9 mouse cellular contexts compared by ENCODE assay signal in the genomic region with DNA sequence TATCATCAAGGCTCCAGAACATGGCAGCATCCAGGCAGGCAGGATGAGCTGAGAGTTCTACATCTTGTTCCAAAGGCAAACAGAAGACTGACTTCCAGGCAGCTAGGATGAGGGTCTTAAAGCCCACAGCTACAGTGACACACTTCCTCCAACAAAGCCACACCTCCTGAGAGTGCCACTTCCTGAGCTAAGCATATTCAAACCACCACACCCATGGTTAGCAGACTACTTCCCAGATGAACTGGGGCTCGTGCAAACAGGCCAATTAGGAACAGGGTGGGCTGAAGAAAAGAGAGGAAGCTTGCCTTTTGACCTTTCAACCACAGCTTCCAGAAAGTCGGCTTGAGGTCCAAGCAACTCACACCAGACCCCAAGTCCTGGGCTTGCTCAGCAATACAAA.
DNase-seq lines count a peak whose midpoint lies in the region; ATAC-seq and TF ChIP-seq lines count a peak whose summit lies in the region.
"Had no signal": no experiment of that assay in that cellular context is flagged by ENCODE, and none has a peak within 500 bp of the region (broad histone marks: within the 10 kb centered on the region; RNA-seq: fewer than 3 reads in every experiment).

No protein-coding gene starts in this region.

- H3K4me1 ChIP-seq in lung, postnatal 0 days (ENCODE audit: insufficient read depth, low read depth, low read length) = peaks cover 2% of the 10 kb centered on the region; the same call in 1 of the 2 replicates

- peak; percentile 37 for DNase-seq in lung, postnatal 0 days (ENCODE audit: low spot score)
- DNase-seq in lung, postnatal 14 days = no peak
- DNase-seq in R1 (ENCODE audit: low read depth, low spot score) = peak; percentile 75
- DNase-seq in lung, postnatal 25 days (ENCODE audit: low spot score) = peak; percentile 39
- peak; percentile 58 for DNase-seq in thymus, postnatal 14 days
- no peak for DNase-seq in testis, postnatal 14 days (ENCODE audit: low spot score)
- no peak for DNase-seq in ovary, postnatal 14 days (ENCODE audit: low spot score)

- no peak for TF ChIP-seq EP300 in lung, postnatal 0 days (IDR thresholded peaks at IDR 0.05)

- no peaks in the 10 kb centered on the region for H3K9me3 ChIP-seq in lung, postnatal 0 days (ENCODE audit: low read length)
- H3K9me3 ChIP-seq: heart, embryonic 15.5 days; lung, embryonic 15.5 days had no signal

- no peak overlapping the region for H3K4me2 ChIP-seq in lung, postnatal 0 days (replicated peaks; ENCODE audit: low read depth, low read length)
- H3K4me2 ChIP-seq: heart, embryonic 15.5 days; lung, embryonic 15.5 days had no signal

- 46% methylated on average over 2 of the region's 2 CpGs for WGBS in lung, postnatal 0 days

- no peaks in the 10 kb centered on the region for H3K36me3 ChIP-seq in lung, postnatal 0 days (ENCODE audit: insufficient read depth, low read length)
- H3K36me3 ChIP-seq: heart, embryonic 15.5 days; lung, embryonic 15.5 days had no signal

- no peaks in the 10 kb centered on the region for H3K27me3 ChIP-seq in lung, postnatal 0 days (replicated peaks; ENCODE audit: insufficient read depth, low read length)
- H3K27me3 ChIP-seq: heart, embryonic 15.5 days; lung, embryonic 15.5 days had no signal

- H3K4me3 ChIP-seq in lung, postnatal 0 days (ENCODE audit: low read depth, low read length) = no peak overlapping the region
- H3K4me3 ChIP-seq: heart, embryonic 15.5 days; lung, embryonic 15.5 days had no signal

- no peak overlapping the region for H3K27ac ChIP-seq in lung, postnatal 0 days (ENCODE audit: low read length)
- H3K27ac ChIP-seq: lung, embryonic 15.5 days had no signal

- peak; percentile 46 for ATAC-seq in lung, postnatal 0 days

- TF ChIP-seq CTCF in lung, postnatal 0 days (IDR thresholded peaks at IDR 0.05) = no peak

- no peak overlapping the region for H3K9ac ChIP-seq in lung, postnatal 0 days (replicated peaks; ENCODE audit: low read depth)
- H3K9ac ChIP-seq: heart, embryonic 15.5 days; lung, embryonic 15.5 days had no signal

Comparison
In these comparisons a context has a peak if more than half of its experiments do, and no peak if none do; other contexts are left out.
1. DNase-seq: peak in lung, postnatal 0 days (single experiment), R1 (single experiment), lung, postnatal 25 days (single experiment) and thymus, postnatal 14 days (single experiment); none in lung, postnatal 14 days (single experiment), testis, postnatal 14 days (single experiment) and ovary, postnatal 14 days (single experiment).